Mouse (Mus musculus) ES-E14 (cell line): ENCODE measurements around the gene Aff1.

Experiments
- MAFK ChIP-seq: IDR thresholded peaks from 2 replicates; pipeline ENCODE4 v1.6.1; 2014; ENCODE audit warnings: mild to moderate bottlenecking, low read depth, low read length, inconsistent platforms; ENCODE audit not compliant: insufficient read depth
- ZNF384 ChIP-seq: IDR thresholded peaks from 2 replicates; pipeline ENCODE4 v1.6.1; 2012; ENCODE audit warnings: low read depth, low read length, inconsistent platforms

GRCm38 (mm10) chr5:103898310-103898709 lies 206.1 kb downstream of the Aff1 start:
- TF ChIP-seq MAFK (no peak), ZNF384 (peak; percentile 85; the same call in 1 of the 2 replicates)
